Mouse (Mus musculus) olfactory bulb, adult 2 months (tissue): Measurements from ENCODE around the gene Olfr569.

ENCODE experiments used
- CTCF ChIP-seq: fragments of 200-500 bp; IDR thresholded peaks from 2 replicates; pipeline ENCODE4 v1.5.1; 2012; ENCODE audit warnings: low read depth, mild to moderate bottlenecking, low read length, moderate library complexity; ENCODE audit not compliant: insufficient read depth
- POLR2A ChIP-seq: fragments of 200-500 bp; IDR thresholded peaks from 2 replicates; pipeline ENCODE4 v1.6.1; 2012; ENCODE audit warnings: mild to moderate bottlenecking, low read depth, low read length, moderate library complexity; ENCODE audit not compliant: insufficient read depth

GRCm38 (mm10) chr7:102855807-102856206 is 34.9 kb downstream of the Olfr569 start:
- no peak for TF ChIP-seq POLR2A
- TF ChIP-seq CTCF = no peak
